Mouse (Mus musculus): ENCODE measurements around the gene Slc24a1.
A peak's percentile ranks its signal among the peaks of the same experiment; 100 is the strongest.

The Slc24a1 gene

DNA sequence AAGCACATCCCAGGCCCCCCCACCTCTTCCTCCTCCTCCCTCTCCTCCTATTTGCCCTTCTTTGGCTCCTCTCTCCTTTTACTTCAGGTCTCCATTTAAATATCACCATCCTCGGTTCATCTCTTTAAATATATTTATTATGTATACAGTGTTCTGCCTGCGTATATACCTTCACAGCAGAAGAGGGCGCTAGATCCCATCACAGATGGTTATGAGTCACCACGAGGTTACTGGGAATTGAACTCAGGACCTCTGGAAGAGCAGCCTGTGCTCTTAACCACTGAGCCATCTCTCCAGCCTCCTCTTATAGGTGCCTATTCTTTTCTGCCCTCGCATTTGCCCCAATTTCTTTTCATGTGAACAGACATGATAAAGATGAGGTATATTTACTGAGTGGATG, 13.9 kb downstream of the Slc24a1 start:
- no peak for DNase-seq (ENCODE audit: low read depth, low spot score)

DNA sequence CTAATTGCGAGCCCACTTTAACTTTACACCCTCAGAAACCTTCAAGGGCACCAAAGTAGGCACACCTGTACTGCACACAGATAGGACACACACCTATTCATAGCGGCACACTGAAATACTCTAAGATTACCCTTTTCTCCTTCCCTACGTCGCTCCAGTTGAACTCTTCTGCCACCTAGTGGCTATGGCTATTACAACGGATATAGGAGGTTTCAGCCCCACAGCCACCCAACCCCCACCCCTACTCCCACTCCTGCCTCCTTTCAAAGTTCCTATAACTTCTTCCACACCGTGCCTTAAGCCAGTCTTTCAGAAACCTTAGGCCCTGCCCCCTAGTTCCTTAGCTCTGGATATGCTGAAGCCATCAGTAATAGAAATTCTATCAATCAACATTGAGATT, 14.9 kb downstream of the Slc24a1 start:
- peak; percentile 77 for DNase-seq (ENCODE audit: low read depth, low spot score)

DNA sequence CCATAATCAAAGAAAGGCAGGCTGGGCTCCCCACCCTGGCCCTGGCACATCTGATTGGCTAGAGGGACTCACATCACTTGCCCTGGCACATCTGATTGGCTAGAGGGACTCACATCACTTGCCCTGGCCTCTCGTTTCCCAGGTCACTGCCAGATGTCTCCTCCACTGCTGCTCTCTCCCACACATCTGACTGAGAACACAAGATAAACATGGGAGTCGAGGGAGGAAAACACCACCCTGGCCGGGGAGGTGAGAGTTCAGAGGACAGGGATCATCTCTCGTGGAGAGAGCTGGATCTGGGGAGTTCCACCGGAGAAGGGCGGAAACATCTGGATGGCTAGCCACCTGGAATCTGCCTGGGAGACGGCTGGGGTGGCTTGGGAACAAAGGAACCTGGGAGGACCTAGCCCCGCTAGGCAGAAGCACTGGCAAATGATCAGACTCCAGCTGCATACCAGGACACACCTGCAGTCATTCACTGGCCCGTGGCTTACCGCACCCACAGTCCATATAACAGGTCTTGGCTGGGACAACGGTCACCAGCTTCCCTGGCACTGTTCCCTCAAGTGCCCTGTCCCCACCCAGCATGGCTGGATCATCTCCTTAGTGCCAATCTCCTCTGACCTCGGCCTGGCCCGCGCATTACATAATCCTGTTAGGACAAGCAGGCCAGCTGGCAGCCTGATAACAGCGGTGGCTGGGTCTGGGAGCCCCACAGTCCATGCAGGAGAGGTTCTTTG, 17.2 kb downstream of the Slc24a1 start:
- DNase-seq (ENCODE audit: low read depth, low spot score): peak; percentile 64

DNA sequence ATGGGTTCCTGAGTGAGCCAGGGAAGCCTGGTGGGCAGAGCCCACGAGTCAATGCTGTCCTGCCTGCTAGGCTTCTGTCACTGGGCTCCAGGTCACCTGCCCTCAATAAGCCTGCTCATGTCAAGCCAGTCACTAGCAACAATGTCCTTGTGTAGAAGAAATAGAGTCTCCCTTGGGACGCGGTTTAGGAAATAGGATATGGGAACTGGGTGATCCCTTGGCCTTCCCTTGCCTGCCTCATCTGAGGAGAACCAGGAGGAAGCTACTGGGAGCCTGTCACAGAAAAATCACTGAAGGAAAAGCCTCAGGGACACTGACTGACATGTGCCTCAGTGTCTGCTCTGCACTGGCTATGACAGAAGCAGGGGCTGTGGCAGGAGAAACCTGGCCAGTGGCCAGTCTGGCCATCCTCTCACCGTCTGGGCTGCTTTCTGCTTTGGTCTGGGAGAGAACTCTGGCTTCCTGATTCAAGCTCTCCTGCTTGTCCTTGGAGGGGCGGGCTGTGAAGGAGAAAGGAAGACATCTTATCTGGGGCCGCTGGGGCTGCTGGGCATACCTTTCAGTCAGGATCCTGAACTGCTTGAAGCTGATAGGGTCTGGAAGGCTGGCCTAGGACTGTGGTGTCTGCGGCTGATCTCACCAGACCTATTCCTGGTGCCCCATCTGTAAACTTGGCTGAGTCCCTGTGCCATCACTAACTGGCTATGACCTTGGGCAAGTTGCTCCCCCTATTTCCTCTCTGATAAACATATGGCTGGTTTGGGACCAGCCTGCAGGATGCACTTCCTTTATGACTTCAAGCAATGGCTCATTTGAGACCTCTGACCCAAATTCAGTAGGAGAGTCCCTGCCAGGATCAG, 19.4 kb downstream of the Slc24a1 start:
- DNase-seq (ENCODE audit: low read depth, low spot score): no peak

DNA sequence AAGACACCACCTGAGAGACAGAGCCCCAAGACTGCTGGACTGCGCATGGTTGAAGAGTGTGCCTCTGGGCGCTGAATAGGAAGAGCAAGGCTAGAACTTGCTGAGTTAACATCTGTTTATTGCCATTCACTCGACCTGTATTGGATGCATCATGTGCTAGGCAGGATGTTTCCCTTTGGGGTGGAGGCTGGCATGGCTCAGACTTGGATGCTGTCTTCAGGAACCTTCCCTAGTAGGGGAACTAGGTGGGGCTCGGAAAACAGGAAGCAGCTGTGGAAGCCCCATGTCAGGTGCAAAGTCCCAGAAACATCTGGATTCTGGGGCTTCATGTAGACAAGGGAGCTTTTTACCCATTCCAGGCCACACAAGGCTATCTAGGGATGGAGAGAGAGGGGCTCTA, 21.2 kb downstream of the Slc24a1 start:
- no peak for DNase-seq (ENCODE audit: low read depth, low spot score)

DNA sequence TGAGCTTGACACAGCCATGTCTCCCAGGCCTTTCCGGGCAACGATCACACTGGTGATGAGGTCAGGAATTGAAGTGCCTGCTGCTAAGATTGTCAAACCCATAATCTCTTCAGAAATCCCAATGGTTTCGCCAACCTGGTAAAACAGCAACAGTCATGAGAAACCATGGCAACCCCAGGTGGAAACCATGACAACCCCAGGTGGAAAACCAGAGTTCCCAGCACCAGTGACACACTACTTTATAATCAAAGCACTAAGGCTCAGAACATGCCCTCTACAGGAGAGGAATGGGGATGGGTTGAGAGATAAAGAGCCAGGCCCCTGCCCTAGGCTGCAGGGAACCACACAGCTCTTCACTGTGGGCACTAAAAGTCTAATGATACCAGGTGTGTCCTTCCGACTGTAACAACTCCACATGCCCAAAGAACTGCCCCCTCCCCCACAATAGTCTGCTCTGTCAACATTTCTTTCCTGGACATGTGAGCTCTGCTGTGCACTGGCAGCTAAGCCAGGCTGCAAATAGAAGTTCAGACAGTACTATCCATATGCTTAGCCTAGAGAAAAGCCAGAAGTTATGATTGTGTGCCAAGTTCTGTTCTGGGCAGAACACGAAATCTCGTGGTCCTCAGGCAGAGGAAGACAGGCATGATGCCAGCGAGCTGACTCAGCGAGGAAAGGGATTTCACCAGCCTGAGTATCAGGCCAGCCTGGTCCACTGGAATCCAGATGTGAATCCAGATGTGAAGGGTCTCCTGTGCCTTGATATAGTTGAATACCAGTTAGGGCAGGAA, 25.0 kb downstream of the Slc24a1 start:
- DNase-seq (ENCODE audit: low read depth, low spot score): no peak

DNA sequence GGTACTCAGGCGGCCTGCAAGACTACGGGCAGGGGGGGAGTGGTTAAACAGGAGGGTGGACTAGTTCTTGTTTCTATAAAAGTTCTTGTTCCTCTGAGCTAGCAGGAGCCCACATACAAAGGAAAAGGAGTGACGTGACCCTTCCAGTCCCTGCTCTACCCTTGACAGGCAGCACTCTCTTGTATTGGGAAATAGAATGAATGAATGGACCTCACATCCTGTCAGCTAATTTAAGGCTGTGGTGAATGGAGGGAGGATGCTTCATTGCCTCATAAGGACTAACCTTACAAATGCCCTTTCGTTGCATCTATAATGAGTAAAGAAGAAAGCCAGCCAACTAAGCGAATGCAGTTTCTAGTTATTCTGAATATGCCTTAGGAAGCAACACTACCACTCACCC, 25.6 kb downstream of the Slc24a1 start:
- DNase-seq (ENCODE audit: low read depth, low spot score): no peak

DNA sequence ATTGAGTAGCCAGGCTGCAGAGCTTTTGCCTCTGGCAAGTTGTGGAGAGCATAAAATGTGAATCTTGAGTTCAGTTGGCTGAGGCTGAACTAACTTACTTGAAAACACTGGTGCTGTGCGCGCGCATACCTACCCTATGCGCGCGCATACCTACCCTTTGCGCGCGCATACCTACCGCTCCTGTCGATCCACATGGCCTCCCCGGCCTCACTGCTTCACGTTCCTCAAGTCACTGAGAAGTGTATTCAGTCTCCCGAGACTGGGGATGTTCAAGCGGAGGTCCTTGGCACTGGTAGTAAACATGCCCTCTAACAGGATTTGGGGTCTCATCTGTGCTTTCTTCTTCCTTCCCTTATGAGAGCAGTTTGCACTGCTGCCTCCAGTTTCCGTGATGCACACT, 32.8 kb downstream of the Slc24a1 start:
- peak; percentile 72 for DNase-seq (ENCODE audit: low read depth, low spot score)

DNA sequence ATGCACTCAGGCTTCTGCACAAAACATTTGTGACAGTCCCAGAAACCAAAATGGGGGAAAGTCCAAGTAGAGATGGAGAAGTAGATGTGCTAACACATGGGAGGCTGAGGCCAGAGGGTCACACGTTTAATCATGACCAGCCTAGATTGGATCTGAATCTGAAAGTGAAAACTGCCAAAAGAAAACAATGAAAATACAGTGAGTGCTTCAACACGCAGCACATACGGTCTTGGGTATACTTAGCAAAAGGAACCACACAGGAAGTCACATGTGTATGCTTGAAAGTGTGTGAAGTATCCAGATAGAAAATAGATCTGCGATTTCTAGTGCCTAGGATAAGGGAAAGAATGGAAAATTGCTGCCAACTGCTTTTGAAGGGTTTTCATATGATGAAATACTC, 36.8 kb downstream of the Slc24a1 start:
- no peak for DNase-seq (ENCODE audit: low read depth, low spot score)

DNA sequence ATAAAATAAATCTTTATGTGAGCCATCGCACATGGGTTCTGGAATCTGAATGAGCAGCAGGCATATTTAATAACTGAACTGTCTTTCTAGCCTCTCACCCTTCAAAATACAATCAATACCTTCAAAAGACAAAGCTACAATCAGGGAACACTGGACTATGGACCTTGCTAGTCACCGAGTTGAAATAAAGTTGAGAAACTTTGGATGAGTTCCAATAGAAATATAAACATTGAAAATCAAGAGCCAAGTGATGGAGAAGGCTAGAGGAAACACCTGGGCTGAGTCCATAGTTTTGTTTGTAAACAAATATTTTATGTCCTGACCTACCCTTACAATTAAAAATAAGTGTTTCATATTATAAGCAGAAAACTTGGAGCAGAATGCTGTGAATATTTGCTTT, 37.4 kb downstream of the Slc24a1 start:
- DNase-seq (ENCODE audit: low read depth, low spot score): no peak

DNA sequence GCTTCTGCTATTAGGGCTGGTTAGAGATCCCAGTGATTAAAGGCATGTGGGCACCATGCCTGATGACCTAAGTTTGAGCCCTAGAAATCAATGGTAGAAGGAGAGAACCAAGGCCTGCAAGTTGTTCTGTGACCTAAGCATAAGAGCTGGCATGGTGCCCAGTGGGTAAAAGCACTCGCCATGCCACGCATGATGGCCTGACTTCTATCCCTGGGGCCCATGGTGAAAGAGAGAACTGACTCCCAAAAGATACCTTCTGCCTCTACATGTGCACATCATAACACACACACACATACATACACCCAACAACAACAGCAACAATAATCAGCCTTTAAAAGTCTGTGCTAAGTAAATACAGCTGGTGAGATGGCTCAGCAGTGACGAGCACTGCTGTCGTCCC, 38.0 kb downstream of the Slc24a1 start:
- no peak for DNase-seq (ENCODE audit: low read depth, low spot score)

DNA sequence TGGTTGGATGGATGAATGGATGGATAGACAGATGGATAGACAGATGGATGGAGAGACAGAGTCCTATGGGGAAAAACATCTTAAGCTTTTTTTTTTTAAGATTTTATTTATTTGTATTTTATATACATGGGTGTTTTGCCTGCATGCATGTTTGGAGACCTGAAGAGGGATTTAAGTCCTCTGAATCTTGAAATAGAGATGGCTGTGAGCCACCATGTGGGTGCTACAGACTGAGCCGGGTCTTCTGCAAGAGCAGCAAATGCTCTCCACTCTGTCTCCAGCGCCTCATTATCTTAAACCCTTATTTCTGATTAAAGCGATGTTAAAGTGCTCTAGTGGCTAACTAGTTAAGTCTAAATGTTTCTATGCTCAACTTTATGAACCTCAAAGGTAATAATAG, 44.0 kb downstream of the Slc24a1 start:
- no peak for DNase-seq (ENCODE audit: low read depth, low spot score)

DNA sequence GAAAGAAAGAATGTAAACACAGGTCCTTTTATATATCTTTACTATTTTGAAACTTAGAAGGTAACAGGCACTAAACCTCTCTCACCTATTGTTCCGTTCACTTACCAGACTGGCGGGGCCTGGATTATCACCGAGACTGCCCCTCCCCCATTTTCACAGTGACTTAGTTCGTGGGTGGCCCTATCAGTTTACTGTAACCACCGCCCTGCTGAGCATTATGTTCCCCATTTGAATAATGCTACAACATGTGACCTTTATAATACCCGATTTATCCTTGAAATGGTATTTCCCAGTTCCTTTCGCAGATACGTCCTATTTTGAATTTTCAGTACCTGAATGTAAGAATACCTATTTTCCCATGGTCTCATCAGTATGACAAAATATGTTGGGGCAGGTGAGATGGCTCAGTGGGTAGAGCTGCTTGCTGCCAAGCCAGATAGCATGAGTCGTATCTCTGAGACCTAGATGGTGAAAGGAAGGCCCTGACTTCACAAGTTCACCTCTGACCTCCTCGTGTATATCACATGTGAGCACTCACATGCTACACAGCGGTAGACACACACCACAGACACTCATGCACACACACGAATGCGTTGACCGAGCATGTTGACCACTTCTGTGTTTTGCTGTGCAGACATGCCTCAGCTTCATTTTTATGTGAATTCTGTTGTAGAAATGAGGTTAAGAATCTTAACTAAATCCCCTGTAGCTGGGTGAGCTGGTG, 46.3 kb downstream of the Slc24a1 start:
- no peak for DNase-seq (ENCODE audit: low read depth, low spot score)

DNA sequence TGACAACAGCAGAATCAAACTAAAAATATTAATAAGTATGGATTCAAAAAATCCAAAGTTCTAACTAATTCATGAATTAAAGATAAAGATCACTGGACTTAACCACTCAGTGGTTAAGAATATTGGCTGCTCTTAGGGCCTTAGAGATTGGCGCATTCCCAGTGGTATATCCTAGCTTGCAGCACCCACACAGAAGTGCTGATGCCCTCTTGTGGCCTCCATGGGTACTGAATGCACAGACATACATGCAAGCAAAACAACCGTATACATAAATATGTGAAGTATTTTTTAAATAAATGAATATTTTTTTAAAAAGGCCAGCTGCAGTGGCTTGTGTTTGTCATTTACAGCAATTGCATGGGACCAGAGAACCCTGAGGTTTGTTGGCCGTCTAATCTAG, 48.0 kb downstream of the Slc24a1 start:
- peak; percentile 81 for DNase-seq (ENCODE audit: low read depth, low spot score)

DNA sequence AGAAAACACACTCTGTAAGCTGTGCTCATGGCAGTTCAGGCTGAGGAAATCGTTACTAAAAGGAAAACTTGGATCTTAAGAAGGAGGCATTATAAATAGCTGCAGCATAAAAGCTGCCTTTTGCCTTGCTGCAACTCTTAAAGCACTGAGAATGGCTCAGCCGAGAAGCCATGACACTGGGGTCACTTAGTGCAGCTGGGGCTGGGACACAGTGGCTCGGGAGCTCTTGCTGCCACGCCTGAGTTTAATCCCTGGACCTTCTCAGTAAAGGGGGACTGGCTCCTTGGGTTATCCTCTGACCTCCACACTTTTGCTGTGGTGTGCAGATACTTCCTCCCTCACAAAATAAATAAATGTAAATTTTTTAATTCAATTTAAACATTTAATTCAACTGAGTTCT, 48.5 kb downstream of the Slc24a1 start:
- DNase-seq (ENCODE audit: low read depth, low spot score): no peak

DNA sequence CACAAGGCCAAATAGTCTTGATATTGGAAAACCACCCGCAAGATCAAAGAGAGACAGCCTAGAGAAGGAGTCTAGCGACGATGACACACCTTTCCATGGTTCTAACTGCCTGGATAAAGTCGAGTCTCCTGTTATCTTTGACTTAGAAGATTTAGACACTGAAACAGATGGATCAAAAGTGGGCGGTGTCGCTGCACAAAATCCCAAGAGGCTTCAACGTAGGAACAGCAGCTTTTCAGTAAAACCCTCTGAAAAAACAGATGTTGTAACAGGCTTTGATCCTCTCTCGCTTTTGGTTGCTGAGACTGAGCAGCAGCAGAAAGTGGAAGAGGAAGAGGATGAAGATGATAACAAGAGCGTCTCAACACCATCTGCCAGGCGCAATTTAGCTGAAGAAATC, 54.8 kb downstream of the Slc24a1 start:
- no peak for DNase-seq (ENCODE audit: low read depth, low spot score)

DNA sequence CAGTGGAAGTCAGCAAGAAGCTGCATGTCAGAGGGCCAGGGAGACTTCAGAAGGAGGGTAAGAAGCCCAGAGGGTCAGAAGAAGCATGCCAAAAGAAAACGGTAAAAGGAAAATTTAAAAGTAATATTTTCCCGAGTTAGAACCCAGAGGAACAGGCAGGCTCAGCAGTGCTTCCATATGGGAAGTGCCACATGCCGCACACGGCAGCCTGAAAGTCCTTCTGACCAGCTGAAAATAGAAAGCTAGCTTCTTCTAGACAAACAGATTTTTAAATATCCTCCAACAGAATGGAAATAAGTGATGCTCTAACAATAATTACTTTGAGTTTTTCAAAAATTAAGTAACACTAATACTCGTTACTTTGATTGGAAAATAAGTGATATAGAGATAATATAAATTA, 65.4 kb downstream of the Slc24a1 start:
- no peak for DNase-seq (ENCODE audit: low read depth, low spot score)
